Mouse (Mus musculus) MEL (cell line): ENCODE data around the gene Duox1. TPM values are rescaled to one million over a fixed set of nuclear protein-coding genes. Genes with fewer than 3 reads are reported as not detected.

Source experiments
- DNase-seq: peaks from one replicate; pipeline ENCODE4 v3.0.0; 2011; ENCODE audit warnings: low read depth, low spot score
- H3K27ac ChIP-seq: 2 replicates; pipeline ENCODE4 v1.5.1; 2012; ENCODE audit warnings: low read depth, mild to moderate bottlenecking, control low read depth, low read length, moderate library complexity; ENCODE audit not compliant: control insufficient read depth
- H3K27me3 ChIP-seq, 2 experiments: fragments of 150-350 bp in 1 of 2; sonication (generic) in 1 of 2; 2 replicates each; pipeline ENCODE4 v1.6.1; 2012; ENCODE audit warnings: low read length in 2 of 2, mild to moderate bottlenecking in 2 of 2, improper control_type of control experiment in 1 of 2, moderate library complexity in 1 of 2; ENCODE audit not compliant: insufficient read depth in 2 of 2, control insufficient read depth in 1 of 2
- H3K36me3 ChIP-seq, 2 experiments: 2 replicates each; pipeline ENCODE4 v1.6.1; 2012 to 2014; ENCODE audit warnings: low read length in 2 of 2, improper control_type of control experiment in 1 of 2, inconsistent platforms in 1 of 2, mild to moderate bottlenecking in 1 of 2; ENCODE audit not compliant: insufficient read depth in 2 of 2, control insufficient read depth in 1 of 2
- H3K4me1 ChIP-seq, 2 experiments: fragments of 150-350 bp in 1 of 2; sonication (generic) in 1 of 2; 2 replicates each; pipeline ENCODE4 v1.6.1; 2012; ENCODE audit warnings: low read length in 2 of 2, improper control_type of control experiment in 1 of 2, mild to moderate bottlenecking in 1 of 2; ENCODE audit not compliant: insufficient read depth in 2 of 2, control insufficient read depth in 1 of 2
- H3K4me3 ChIP-seq, 2 experiments: fragments of 150-350 bp in 1 of 2; sonication (generic) in 1 of 2; 2 replicates each; pipeline ENCODE4 v1.5.1; 2012; ENCODE audit warnings: low read depth in 2 of 2, low read length in 2 of 2, mild to moderate bottlenecking in 2 of 2, moderate library complexity in 2 of 2, control low read depth in 1 of 2, improper control_type of control experiment in 1 of 2; ENCODE audit not compliant: control insufficient read depth in 1 of 2, insufficient read depth in 1 of 2
- H3K79me2 ChIP-seq: 2 replicates; pipeline ENCODE4 v1.6.1; 2012; ENCODE audit warnings: mild to moderate bottlenecking, low read length, moderate library complexity; ENCODE audit not compliant: control insufficient read depth, poor library complexity, insufficient read depth
- H3K9ac ChIP-seq: 2 replicates; pipeline ENCODE4 v1.6.1; 2012; ENCODE audit warnings: low read depth, mild to moderate bottlenecking, control low read depth, low read length, moderate library complexity; ENCODE audit not compliant: control insufficient read depth, poor library complexity, severe bottlenecking
- H3K9me3 ChIP-seq: fragments of 150-350 bp; sonication (generic); replicated peaks from 2 replicates; pipeline ENCODE4 v1.6.1; 2012; ENCODE audit warnings: mild to moderate bottlenecking, low read length, improper control_type of control experiment, moderate library complexity; ENCODE audit not compliant: insufficient read depth
- CHD1 ChIP-seq: IDR thresholded peaks from 2 replicates; pipeline ENCODE4 v1.6.1; 2012; ENCODE audit warnings: low read depth, mild to moderate bottlenecking, inconsistent platforms, low read length, improper control_type of control experiment
- CTCF ChIP-seq, 3 experiments: IDR thresholded peaks in 2 of 3; conservative IDR thresholded peaks in 1 of 3; 2 replicates each; pipeline ENCODE4 v1.5.1; 2011 to 2012; ENCODE audit warnings: low read length in 3 of 3, low read depth in 2 of 3, mild to moderate bottlenecking in 2 of 3, improper control_type of control experiment in 1 of 3, inconsistent platforms in 1 of 3, mixed read lengths in 1 of 3, moderate library complexity in 1 of 3; ENCODE audit not compliant: control insufficient read depth in 1 of 3, insufficient read depth in 1 of 3, poor library complexity in 1 of 3, severe bottlenecking in 1 of 3
- ELF1 ChIP-seq: IDR thresholded peaks from 2 replicates; pipeline ENCODE4 v1.6.1; 2014; ENCODE audit warnings: low read depth, mild to moderate bottlenecking, inconsistent platforms, low read length, improper control_type of control experiment, moderate library complexity
- ETS1 ChIP-seq: IDR thresholded peaks from 2 replicates; pipeline ENCODE4 v1.6.1; 2012; ENCODE audit warnings: low read depth, mild to moderate bottlenecking, inconsistent platforms, low read length, improper control_type of control experiment, moderate library complexity
- GATA1 ChIP-seq: IDR thresholded peaks from 2 replicates; pipeline ENCODE4 v1.6.1; 2011; ENCODE audit warnings: low read depth, low read length, improper control_type of control experiment
- HCFC1 ChIP-seq: IDR thresholded peaks from 2 replicates; pipeline ENCODE4 v1.6.1; 2012; ENCODE audit warnings: low read depth, mild to moderate bottlenecking, inconsistent platforms, low read length, improper control_type of control experiment, moderate library complexity
- KAT2A ChIP-seq: conservative IDR thresholded peaks from 2 replicates; pipeline ENCODE4 v1.6.1; 2012; ENCODE audit warnings: low read depth, low read length, improper control_type of control experiment, inconsistent platforms
- MAFK ChIP-seq: IDR thresholded peaks from 2 replicates; pipeline ENCODE4 v1.6.1; 2011; ENCODE audit warnings: low read depth, mild to moderate bottlenecking, low read length, improper control_type of control experiment, borderline replicate concordance
- MXI1 ChIP-seq: IDR thresholded peaks from 2 replicates; pipeline ENCODE4 v1.6.1; 2011; ENCODE audit warnings: mild to moderate bottlenecking, low read depth, low read length, improper control_type of control experiment
- NELFE ChIP-seq: IDR thresholded peaks from 2 replicates; pipeline ENCODE4 v1.6.1; 2011; ENCODE audit warnings: low read depth, low read length, improper control_type of control experiment
- NRF1 ChIP-seq: IDR thresholded peaks from 2 replicates; pipeline ENCODE4 v1.6.1; 2014; ENCODE audit warnings: low read depth, mild to moderate bottlenecking, inconsistent platforms, low read length, improper control_type of control experiment, moderate library complexity; ENCODE audit not compliant: poor library complexity, insufficient read depth, severe bottlenecking
- POLR2A ChIP-seq, 2 experiments: IDR thresholded peaks; 2 replicates each; pipeline ENCODE4 v1.6.1; 2011 to 2012; ENCODE audit warnings: low read length in 2 of 2, mild to moderate bottlenecking in 2 of 2, control low read depth in 1 of 2, improper control_type of control experiment in 1 of 2, low read depth in 1 of 2, moderate library complexity in 1 of 2; ENCODE audit not compliant: control insufficient read depth in 1 of 2, insufficient read depth in 1 of 2, poor library complexity in 1 of 2
- RAD21 ChIP-seq: IDR thresholded peaks from 2 replicates; pipeline ENCODE4 v1.6.1; 2011; ENCODE audit warnings: mild to moderate bottlenecking, low read depth, low read length, improper control_type of control experiment
- SIN3A ChIP-seq: IDR thresholded peaks from 2 replicates; pipeline ENCODE4 v1.6.1; 2012; ENCODE audit warnings: low read length, improper control_type of control experiment, inconsistent platforms
- TAL1 ChIP-seq: IDR thresholded peaks from 2 replicates; pipeline ENCODE4 v1.6.1; 2012; ENCODE audit warnings: mild to moderate bottlenecking, inconsistent platforms, low read length, moderate library complexity, mixed read lengths
- TBP ChIP-seq: IDR thresholded peaks from 2 replicates; pipeline ENCODE4 v1.8.0; 2011; ENCODE audit warnings: low read depth, low read length, improper control_type of control experiment
- ZNF384 ChIP-seq: IDR thresholded peaks from 2 replicates; pipeline ENCODE4 v1.6.1; 2012; ENCODE audit warnings: low read depth, mild to moderate bottlenecking, inconsistent platforms, low read length, improper control_type of control experiment
- polyA plus RNA-seq, 2 experiments: library from polyadenylated mRNA; stranded (reverse) in 1 of 2; unstranded in 1 of 2; fragments of >175 nt in 1 of 2; fragments of >200 nt in 1 of 2; gene quantifications; 2 replicates each; pipeline versions ENCODE4 v1.2.1 to v1.2.4; 2012; ENCODE audit warnings: low replicate concordance in 2 of 2, low read depth in 1 of 2; ENCODE audit not compliant: insufficient read length in 2 of 2, insufficient read depth in 1 of 2, missing spikeins in 1 of 2
- total RNA-seq: library from RNA; depleted of rRNA; stranded (reverse); fragments of 300-350 nt; gene quantifications from 2 replicates; pipeline ENCODE4 v1.2.3, GENCODE M21; 2012

The Duox1 gene
- total and polyA plus RNA-seq, 3 experiments: 0.01 TPM; not detected in 2

- Histone ChIP-seq H3K9ac (no peak overlapping the region), H3K4me1 (peaks cover 0 to under 1% of the 10 kb centered on the region in 2 experiments; a peak in 1 of 4 replicates), H3K4me3 (no peak overlapping the region), H3K9me3 (no peaks in the 10 kb centered on the region), H3K36me3 (no peaks in the 10 kb centered on the region), H3K27ac (no peak overlapping the region), H3K27me3 (no peaks in the 10 kb centered on the region), H3K79me2 (no peaks in the 10 kb centered on the region)
- no peak for TF ChIP-seq HCFC1
- no peak for TF ChIP-seq MAFK
- no peak for TF ChIP-seq MXI1
- TF ChIP-seq NELFE: no peak
- TF ChIP-seq ZNF384: no peak
- no peak for DNase-seq
These were observed 38.9 kb downstream of the Duox1 start for GRCm38 (mm10) chr2:122354191-122354929.

- no peaks in the 10 kb centered on the region for H3K36me3 ChIP-seq
- no peak for DNase-seq
- H3K27ac ChIP-seq: no peak overlapping the region
- H3K9me3 ChIP-seq: no peaks in the 10 kb centered on the region
- H3K4me3 ChIP-seq: no peak overlapping the region
- TF ChIP-seq CHD1 (no peak), ELF1 (no peak), MAFK (no peak), GATA1 (no peak), POLR2A (IDR thresholded peaks at IDR 0.05; ENCODE audit: control insufficient read depth in 1 of 2, insufficient read depth in 1 of 2, low read depth in 1 of 2, low read length in 2 of 2, poor library complexity in 1 of 2) (no peak), SIN3A (no peak), NRF1 (no peak), TBP (no peak), ETS1 (no peak), RAD21 (no peak), TAL1 (no peak), KAT2A (no peak), CTCF (IDR thresholded peaks at IDR 0.05 in 2 of 3, conservative IDR thresholded peaks at IDR 0.05 in 1 of 3; ENCODE audit: control insufficient read depth in 1 of 3, insufficient read depth in 1 of 3, low read depth in 2 of 3, low read length in 3 of 3, poor library complexity in 1 of 3, severe bottlenecking in 1 of 3) (no peak)
- no peaks in the 10 kb centered on the region for H3K79me2 ChIP-seq
- H3K9ac ChIP-seq: no peak overlapping the region
- no peaks in the 10 kb centered on the region for H3K4me1 ChIP-seq
- H3K27me3 ChIP-seq: no peaks in the 10 kb centered on the region
These were observed 39.9 kb downstream of the Duox1 start for GRCm38 (mm10) chr2:122355389-122355788.
